Mouse (Mus musculus) embryo, embryonic 11 days (tissue): ENCODE results near the gene Atp1a1.
A peak's percentile ranks its signal among the peaks of the same experiment; 100 is the strongest.

Source experiments
- DNase-seq: peaks from one replicate; pipeline ENCODE4 v3.0.0-alpha.2; 2015

Gene Atp1a1

GRCm38 (mm10) chr3:101611012-101611812 lies 6.7 kb upstream of the Atp1a1 start:
- DNase-seq, result no peak

DNA sequence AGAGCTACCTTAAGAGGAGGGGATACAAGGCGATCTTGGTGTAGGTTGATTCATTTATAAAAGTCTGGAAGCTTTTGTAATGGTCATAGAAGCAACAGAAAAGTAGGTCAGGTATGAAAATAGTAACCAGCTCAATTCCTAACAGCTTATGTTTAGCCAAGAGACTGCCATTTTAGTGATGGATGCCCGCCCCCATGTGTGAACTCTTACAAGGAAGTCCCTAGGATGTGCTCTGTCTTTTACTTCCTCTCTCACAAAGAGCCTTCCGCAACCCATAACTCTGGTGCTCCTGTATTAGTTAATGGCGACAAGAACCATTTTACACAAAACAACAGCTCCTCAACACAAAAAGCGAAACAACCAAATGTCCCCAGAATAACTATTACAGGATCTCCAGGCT lies 4.8 kb upstream of the Atp1a1 start:
- DNase-seq, result no peak

DNA sequence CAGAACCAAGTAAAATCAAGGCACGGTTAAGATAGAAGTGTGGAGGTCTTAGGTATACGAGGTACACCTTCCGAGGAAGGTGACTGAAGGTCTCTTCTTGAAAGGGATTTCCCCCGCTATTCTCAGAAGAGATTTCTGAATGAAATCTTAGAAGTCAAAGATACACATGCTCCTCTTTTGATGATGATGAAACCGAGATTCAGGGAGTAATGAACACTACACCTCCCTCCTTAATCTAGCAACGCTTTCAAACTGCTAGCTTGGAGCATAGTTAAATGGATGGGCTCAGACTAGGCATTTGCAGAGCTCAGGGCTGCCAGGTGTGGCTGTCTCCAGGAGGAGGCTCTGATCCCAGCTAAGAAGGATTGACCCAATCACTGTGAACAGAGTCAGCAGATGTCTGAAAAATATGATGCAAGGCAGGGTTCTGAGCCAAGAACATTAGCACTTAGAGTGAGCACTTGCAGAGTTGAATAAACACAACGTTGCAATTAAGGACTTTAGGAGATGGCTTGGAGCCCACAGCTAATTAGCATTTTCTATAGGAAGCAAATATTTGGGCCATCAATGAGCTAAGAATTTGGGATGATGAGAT lies 2.5 kb upstream of the Atp1a1 start:
- DNase-seq, result no peak

DNA sequence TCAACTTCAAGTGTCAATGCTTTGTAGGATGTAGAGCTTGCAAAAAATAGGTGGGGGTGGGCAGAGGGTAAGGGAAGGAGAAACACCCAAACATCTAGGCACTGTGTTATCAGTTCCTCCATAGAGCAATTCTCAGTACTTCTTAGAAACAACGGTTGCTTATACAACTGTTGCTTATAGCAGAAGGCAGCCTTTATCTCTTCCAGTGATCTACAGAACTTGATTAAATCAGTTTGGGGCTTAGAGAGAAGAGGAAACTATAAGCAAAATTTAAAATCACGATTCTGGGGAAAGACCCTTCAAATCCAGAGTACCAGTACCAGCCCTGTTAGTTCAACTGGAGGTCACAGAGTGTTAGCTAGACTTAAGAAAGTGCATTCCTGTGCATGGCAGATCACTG lies 1.2 kb upstream of the Atp1a1 start:
- DNase-seq, result no peak

- no peak for DNase-seq
These were observed 807 bp upstream of the Atp1a1 start for GRCm38 (mm10) chr3:101605291-101605690.

DNA sequence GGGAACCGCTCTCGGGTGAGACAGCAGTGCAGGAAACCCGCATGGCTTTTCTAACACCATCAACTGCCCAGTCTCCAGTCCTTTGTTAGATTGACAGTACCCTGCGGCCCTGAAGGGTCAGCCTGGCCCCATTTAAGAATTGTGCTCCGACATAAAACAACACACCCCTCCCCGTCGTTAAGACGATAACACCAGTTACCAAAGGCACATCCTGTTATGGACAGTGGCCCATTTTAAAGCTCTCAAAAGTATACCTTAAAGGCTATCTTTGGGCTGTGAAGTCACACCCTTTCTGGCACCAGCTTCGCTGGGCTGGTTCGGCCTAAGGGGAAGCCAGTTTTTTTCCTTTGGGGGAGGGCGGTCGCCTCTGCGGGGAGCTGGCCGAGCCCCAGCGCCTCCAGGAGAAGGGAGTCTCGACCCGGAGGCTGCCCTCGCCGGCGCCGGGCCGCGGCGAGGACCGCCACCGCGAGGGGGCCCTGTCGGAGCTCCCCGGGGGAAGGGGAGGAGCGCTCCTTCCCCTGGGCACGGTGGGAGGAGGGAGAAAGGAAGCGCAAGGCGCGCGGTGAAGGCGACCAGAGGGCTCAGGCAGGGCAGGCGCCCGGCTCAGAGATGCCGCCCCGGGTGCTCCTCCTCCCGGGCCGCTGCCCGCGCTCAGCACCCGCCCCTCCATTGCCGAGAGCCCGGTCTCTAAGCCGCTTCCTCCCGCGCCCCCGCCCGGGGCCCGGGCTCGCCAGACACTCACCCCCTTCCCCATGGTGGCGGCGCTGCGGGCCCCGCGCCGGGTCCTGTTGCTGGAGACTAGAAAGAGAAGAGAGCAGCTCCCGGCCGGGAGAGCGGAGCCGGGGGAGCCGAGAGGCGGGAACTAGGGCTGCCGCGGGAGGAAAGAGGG lies 579 bp downstream of the Atp1a1 start:
- peak; percentile 92 for DNase-seq

- DNase-seq, result no peak
These were observed 1.3 kb downstream of the Atp1a1 start for GRCm38 (mm10) chr3:101603194-101603593.

DNA sequence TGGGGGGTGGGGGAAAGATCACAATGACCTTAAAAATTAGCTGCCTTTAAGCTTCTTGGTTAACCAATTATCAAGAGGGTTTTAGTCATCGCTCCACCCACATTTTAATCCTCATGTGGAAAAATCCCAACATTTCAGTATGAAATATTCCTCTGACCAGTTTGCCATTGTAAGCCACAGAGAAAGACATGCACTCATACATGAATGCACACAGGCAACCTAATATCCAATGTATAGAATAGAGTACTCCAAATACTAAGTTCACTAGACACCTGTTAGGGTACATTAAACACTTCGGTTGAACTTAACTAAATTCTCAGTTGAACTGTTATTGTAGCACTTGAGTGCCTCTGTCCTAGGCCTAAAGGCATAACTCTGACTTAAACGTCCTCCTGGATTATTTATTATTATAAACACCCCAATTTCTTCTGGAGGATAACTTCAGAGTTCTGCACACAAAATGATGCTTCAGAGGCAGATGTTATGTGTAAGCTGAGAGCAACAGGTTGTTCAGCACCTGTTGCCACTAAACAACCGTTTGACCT lies 1.9 kb downstream of the Atp1a1 start:
- DNase-seq, result no peak

GRCm38 (mm10) chr3:101601687-101602086 lies 2.8 kb downstream of the Atp1a1 start:
- no peak for DNase-seq

GRCm38 (mm10) chr3:101601003-101601525 lies 3.4 kb downstream of the Atp1a1 start:
- DNase-seq, result no peak

GRCm38 (mm10) chr3:101599920-101600741 lies 4.4 kb downstream of the Atp1a1 start:
- DNase-seq, result no peak

DNA sequence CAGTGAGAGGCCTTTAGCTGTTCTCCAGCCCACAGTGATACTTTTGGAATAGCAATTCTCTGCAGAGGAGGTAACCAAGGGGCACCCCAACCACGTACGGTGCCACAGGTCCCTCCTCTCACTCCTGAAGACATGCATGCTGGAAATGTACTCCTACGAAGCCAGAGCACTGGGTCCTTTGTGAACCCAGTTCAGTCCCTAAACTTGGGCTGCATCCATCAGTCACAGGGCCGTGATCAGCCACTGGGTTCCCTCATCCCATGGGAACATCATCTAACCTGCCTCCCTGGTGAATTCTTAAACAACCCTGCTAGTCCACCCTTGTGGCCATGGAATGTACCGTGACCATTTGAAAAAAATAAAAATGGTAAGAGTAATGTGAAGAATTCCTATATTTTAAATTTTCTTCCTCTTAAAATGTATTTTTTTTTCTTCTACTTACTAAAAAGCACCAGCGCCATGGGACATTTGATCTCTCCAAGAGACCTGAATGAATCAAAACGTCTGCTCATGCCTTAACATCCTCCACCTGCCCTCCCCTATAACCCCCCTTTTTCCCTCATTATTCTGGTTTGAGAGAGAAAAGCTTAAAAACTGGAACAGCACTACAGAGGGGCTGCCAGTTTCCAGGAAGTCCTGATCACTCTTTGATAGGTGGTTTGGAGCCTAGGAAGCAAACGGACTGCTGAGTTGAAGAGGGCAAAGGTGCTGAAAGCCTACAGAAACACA lies 5.1 kb downstream of the Atp1a1 start:
- no peak for DNase-seq

- DNase-seq, result no peak
These were observed 6.1 kb downstream of the Atp1a1 start for GRCm38 (mm10) chr3:101598231-101598905.

- DNase-seq, result no peak
These were observed 7.0 kb downstream of the Atp1a1 start for GRCm38 (mm10) chr3:101597317-101598096.

DNA sequence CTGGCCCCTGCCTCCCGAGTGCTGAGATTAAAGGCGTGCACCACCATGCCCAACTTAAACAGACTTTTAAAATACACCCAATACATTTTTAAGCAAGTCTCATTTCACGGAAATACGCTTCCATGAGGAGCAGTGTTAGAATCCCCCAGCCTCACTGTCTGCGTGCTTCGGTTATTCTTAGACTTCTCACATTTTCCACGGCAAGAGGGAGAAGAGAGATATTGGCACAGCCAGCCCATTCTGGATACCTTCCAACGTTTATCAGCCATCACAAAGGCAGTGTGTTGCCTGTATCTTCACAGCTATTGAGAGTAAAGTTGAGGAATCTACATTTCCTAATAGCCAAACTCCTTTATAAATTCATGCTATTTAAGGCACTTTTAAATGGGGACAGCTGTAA lies 7.8 kb downstream of the Atp1a1 start:
- no peak for DNase-seq

DNA sequence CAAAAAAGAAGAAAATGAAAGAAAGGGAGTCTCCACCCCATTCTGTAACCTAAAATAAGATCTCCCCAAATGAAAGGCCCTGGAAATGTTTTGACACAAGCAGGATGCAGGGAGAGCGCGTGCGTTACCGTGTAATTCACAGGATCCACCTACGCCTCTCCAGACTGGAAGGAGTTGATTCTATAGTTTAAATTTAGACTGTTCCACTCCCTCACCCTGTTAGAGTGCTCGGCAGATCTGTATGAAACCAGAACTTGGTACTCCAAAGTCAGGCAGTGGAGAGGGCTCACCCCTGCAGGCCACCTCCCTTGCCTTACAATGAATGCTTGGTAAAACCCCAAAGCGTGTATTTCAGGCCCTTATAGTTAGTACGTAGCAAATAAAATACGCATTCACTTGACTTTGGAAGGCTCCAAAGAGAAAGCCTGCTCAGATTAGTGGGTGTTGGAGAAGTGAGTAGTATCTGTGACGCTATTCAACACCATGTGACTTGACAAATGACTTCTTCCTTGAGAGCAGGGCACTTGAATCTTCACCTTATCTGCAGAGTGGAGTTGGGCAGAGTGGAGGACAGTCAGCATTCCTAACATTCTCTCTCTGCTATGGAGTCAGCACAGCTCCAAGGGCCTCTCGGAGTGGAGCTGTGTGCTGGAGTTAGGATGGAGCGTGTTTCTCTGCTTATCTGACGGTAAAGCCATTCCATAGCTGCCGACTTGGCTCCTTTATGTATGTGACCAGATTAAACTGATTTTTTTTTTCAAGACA lies 8.4 kb downstream of the Atp1a1 start:
- no peak for DNase-seq

DNA sequence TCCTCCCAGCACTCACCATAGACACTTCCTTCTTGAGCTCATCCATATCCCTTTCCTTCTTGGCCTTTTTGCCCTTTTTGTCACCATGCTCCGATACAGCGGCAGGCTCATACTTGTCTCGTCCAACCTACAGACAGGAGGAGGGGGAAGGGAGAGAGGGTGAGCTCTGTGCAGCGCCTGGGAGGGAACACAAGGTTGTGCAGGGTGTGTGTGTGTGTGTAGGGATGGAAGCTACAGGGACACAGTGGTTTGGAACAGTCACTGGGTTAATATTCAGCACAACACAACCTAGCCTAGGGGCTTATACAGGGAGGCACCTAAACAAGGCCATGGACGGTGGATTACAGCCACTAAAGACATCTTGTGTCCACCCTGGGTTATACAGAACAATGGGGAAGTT lies 9.5 kb downstream of the Atp1a1 start:
- DNase-seq, result no peak

- DNase-seq, result no peak
These were observed 11.2 kb downstream of the Atp1a1 start for GRCm38 (mm10) chr3:101593266-101593651.
